Mouse (Mus musculus): ENCODE results near the gene Gm38393. TPM values are rescaled to one million over a fixed set of nuclear protein-coding genes. Genes with fewer than 3 reads are reported as not detected.

Gm38393 gene
- total and polyA plus RNA-seq, 3 experiments, result 35.4 to 57.1 (median 36.7) TPM

- Histone ChIP-seq H3K27me3 (ENCODE audit: insufficient read depth, low read length) (no peaks in the 10 kb centered on the region), H3K36me3 (replicated peaks) (no peaks in the 10 kb centered on the region), H3K4me3 (ENCODE audit: low read depth, low read length) (peak overlapping the region; percentile 76), H3K9me3 (replicated peaks) (peaks cover 8% of the 10 kb centered on the region), H3K4me1 (ENCODE audit: insufficient read depth, low read depth, low read length) (peaks cover 9% of the 10 kb centered on the region)
- TF ChIP-seq GATA2 (IDR thresholded peaks at IDR 0.05; ENCODE audit: borderline replicate concordance, low read depth, low read length) (no peak), POLR2AphosphoS5 (IDR thresholded peaks at IDR 0.05; ENCODE audit: insufficient replicate concordance, low read depth, low read length) (no peak), CTCF (IDR thresholded peaks at IDR 0.05; ENCODE audit: low read depth, low read length) (no peak), GATA1 (IDR thresholded peaks at IDR 0.05; ENCODE audit: borderline replicate concordance, low read length) (no peak), TAL1 (conservative IDR thresholded peaks at IDR 0.05; ENCODE audit: low read depth, low read length) (no peak)
- peak; percentile 48 for ATAC-seq (ENCODE audit: extremely low read depth, insufficient number of reproducible peaks, low FRiP score, poor library complexity, severe bottlenecking)
- DNase-seq (ENCODE audit: low spot score), result peak; percentile 9
These were observed 801 bp downstream of the Gm38393 start for GRCm38 (mm10) chr7:60003921-60004605.

GRCm38 (mm10) chr7:60003006-60003865, 1.6 kb downstream of the Gm38393 start:
- peak overlapping the region; percentile 76 for H3K4me3 ChIP-seq (ENCODE audit: low read depth, low read length)

DNA sequence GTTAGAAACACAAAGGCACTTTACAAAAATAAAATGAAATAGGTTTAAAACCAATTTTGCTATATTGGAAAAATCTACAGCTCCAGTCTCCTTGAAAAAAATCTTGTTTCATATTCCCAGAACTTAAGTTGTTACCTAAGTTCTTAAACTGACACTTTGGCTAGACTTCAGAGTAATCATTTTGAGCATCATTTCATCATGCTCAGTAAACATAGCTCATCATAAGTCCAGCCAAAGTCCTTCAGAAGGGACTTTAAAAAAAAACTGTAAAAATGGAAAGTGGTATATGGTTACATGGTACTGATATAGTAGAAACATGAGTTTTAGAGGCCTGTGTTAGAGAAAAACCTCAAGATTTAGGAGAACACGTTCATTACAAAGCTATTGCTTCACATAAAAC, 26.2 kb downstream of the Gm38393 start:
- TF ChIP-seq POLR2AphosphoS5 (IDR thresholded peaks at IDR 0.05; ENCODE audit: insufficient replicate concordance, low read depth, low read length) (no peak), TAL1 (conservative IDR thresholded peaks at IDR 0.05; ENCODE audit: low read depth, low read length) (no peak), GATA2 (IDR thresholded peaks at IDR 0.05; ENCODE audit: borderline replicate concordance, low read depth, low read length) (no peak), GATA1 (IDR thresholded peaks at IDR 0.05; ENCODE audit: borderline replicate concordance, low read length) (no peak), CTCF (IDR thresholded peaks at IDR 0.05; ENCODE audit: low read depth, low read length) (no peak)
- DNase-seq (ENCODE audit: low spot score), result no peak
- H3K4me1 ChIP-seq (ENCODE audit: insufficient read depth, low read depth, low read length), result no peaks in the 10 kb centered on the region
- no peak for ATAC-seq (ENCODE audit: extremely low read depth, insufficient number of reproducible peaks, low FRiP score, poor library complexity, severe bottlenecking)
- peaks cover 4% of the 10 kb centered on the region for H3K36me3 ChIP-seq (replicated peaks)
- no peaks in the 10 kb centered on the region for H3K27me3 ChIP-seq (ENCODE audit: insufficient read depth, low read length)
- H3K4me3 ChIP-seq (ENCODE audit: low read depth, low read length), result no peak overlapping the region
- H3K9me3 ChIP-seq (replicated peaks), result no peaks in the 10 kb centered on the region

More at GRCm38 (mm10) chr7:60003006-60003865, 1.6 kb downstream of the Gm38393 start:
- no peaks in the 10 kb centered on the region for H3K27me3 ChIP-seq (ENCODE audit: insufficient read depth, low read length)
- peak; percentile 73 for ATAC-seq (ENCODE audit: extremely low read depth, insufficient number of reproducible peaks, low FRiP score, poor library complexity, severe bottlenecking)
- DNase-seq (ENCODE audit: low spot score), result peak; percentile 4
- peaks cover 9% of the 10 kb centered on the region for H3K4me1 ChIP-seq (ENCODE audit: insufficient read depth, low read depth, low read length)
- H3K36me3 ChIP-seq (replicated peaks), result no peaks in the 10 kb centered on the region
- no peak for TF ChIP-seq GATA2 (IDR thresholded peaks at IDR 0.05; ENCODE audit: borderline replicate concordance, low read depth, low read length)
- no peak for TF ChIP-seq TAL1 (conservative IDR thresholded peaks at IDR 0.05; ENCODE audit: low read depth, low read length)
- TF ChIP-seq POLR2AphosphoS5 (IDR thresholded peaks at IDR 0.05; ENCODE audit: insufficient replicate concordance, low read depth, low read length), result no peak
- peaks cover 8% of the 10 kb centered on the region for H3K9me3 ChIP-seq (replicated peaks)

Other genes with a start within 250 kb of the Gm38393 start
- gene Snurf, start within 50 bp of the Gm38393 start, total RNA-seq (2014; fragmentation: Nextera tagmentation), result 21.1 TPM in 1 of 2 replicates, not detected in the other
- gene Snurf, start within 50 bp of the Gm38393 start, total RNA-seq (2017), result not detected in 2 replicates
- gene Snurf, start within 50 bp of the Gm38393 start, polyA plus RNA-seq (2012), result not detected in 2 replicates
- gene Snrpn, start 135.2 kb upstream of the Gm38393 start, total RNA-seq (2014; fragmentation: Nextera tagmentation), result 87.7 and 102 TPM in 2 replicates
- 27.7 and 33.5 TPM in 2 replicates for gene Snrpn, start 135.2 kb upstream of the Gm38393 start, total RNA-seq (2017)
- 80.8 and 97.3 TPM in 2 replicates for gene Snrpn, start 135.2 kb upstream of the Gm38393 start, polyA plus RNA-seq (2012)

Data from G1E (cell line).